Mouse (Mus musculus): ENCODE data around the gene Selenok. TPM values are rescaled to one million over a fixed set of nuclear protein-coding genes. Genes with fewer than 3 reads are reported as not detected.
A peak's percentile ranks its signal among the peaks of the same experiment; 100 is the strongest.

Gene Selenok
- polyA plus RNA-seq, 1 experiment from 2014 or later: 242 TPM

DNA sequence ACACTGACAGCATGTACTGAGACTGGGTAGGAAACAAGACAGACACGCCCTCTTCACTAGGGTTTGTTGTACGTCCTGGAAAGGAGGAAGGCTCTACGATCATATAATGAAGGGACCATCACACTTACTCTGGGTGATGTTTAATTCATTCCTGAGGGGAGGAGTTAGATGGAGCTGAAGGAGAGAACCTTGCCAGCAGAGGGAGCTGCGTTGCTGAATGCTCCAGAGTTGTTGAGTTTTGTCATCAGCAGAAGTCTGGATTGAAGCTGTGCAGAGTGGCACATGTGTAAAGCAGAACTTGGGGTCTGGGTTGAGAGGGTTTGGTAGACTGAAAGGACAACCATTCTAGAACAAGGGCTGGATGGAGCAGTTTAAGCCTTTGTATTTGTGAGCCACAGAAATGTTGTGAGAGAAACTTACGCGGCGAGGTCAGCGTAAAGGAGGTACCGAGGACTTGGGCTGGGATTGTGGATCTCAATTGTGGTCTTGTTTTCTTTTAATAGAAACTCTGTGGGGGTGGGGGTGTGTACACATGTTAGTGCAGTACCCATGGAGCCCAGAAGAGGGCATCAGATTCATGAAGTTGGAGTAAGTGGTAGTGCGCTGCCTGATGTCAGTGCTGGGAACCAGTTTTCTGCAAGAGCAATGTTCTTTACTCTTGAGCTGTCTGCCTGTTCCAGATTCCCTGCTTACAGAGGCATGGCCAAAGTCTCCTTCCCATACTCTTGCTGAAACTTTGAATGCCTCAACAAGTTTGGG lies 12.5 kb downstream of the Selenok start:
- H3K9ac ChIP-seq (replicated peaks; ENCODE audit: low read length): no peak overlapping the region
- ATAC-seq (replicated peaks; ENCODE audit: insufficient number of reproducible peaks, low FRiP score, low TSS enrichment, low read depth) (no peak), DNase-seq (ENCODE audit: low spot score) (no peak)
- H3K4me1 ChIP-seq (ENCODE audit: control insufficient read depth, insufficient read depth, low read length): no peaks in the 10 kb centered on the region
- H3K27ac ChIP-seq (replicated peaks; ENCODE audit: low read depth, low read length): no peak overlapping the region
- H3K9me3 ChIP-seq (replicated peaks; ENCODE audit: control insufficient read depth, low read length): no peaks in the 10 kb centered on the region
- H3K4me3 ChIP-seq (ENCODE audit: low read depth, low read length): no peak overlapping the region
- H3K27me3 ChIP-seq (ENCODE audit: control insufficient read depth, insufficient read depth, low read length): no peaks in the 10 kb centered on the region
- WGBS: 95% methylated on average over 10 of the region's 10 CpGs
- no peak overlapping the region for H3K4me2 ChIP-seq (ENCODE audit: low read depth, low read length)
- H3K36me3 ChIP-seq (replicated peaks; ENCODE audit: control insufficient read depth, insufficient read depth, low read depth, low read length): peaks cover 9% of the 10 kb centered on the region

GRCm38 (mm10) chr14:29986096-29986495 lies 18.0 kb downstream of the Selenok start:
- Histone ChIP-seq H3K36me3 (replicated peaks; ENCODE audit: control insufficient read depth, insufficient read depth, low read depth, low read length) (peaks cover 21% of the 10 kb centered on the region), H3K9ac (replicated peaks; ENCODE audit: low read length) (no peak overlapping the region), H3K4me1 (ENCODE audit: control insufficient read depth, insufficient read depth, low read length) (no peaks in the 10 kb centered on the region), H3K4me2 (ENCODE audit: low read depth, low read length) (no peak overlapping the region), H3K9me3 (replicated peaks; ENCODE audit: control insufficient read depth, low read length) (no peaks in the 10 kb centered on the region), H3K27me3 (ENCODE audit: control insufficient read depth, insufficient read depth, low read length) (no peaks in the 10 kb centered on the region), H3K4me3 (ENCODE audit: low read depth, low read length) (no peak overlapping the region), H3K27ac (replicated peaks; ENCODE audit: low read depth, low read length) (no peak overlapping the region)
- ATAC-seq (replicated peaks; ENCODE audit: insufficient number of reproducible peaks, low FRiP score, low TSS enrichment, low read depth) (no peak), DNase-seq (ENCODE audit: low spot score) (no peak)
- WGBS: 91% methylated on average over 4 of the region's 4 CpGs

- no peaks in the 10 kb centered on the region for H3K4me1 ChIP-seq (ENCODE audit: control insufficient read depth, insufficient read depth, low read length)
- H3K9me3 ChIP-seq (replicated peaks; ENCODE audit: control insufficient read depth, low read length): no peaks in the 10 kb centered on the region
- H3K4me3 ChIP-seq (ENCODE audit: low read depth, low read length): no peak overlapping the region
- H3K27ac ChIP-seq (replicated peaks; ENCODE audit: low read depth, low read length): no peak overlapping the region
- WGBS: 95% methylated on average over 6 of the region's 6 CpGs
- DNase-seq (ENCODE audit: low spot score) (no peak), ATAC-seq (replicated peaks; ENCODE audit: insufficient number of reproducible peaks, low FRiP score, low TSS enrichment, low read depth) (no peak)
- H3K36me3 ChIP-seq (replicated peaks; ENCODE audit: control insufficient read depth, insufficient read depth, low read depth, low read length): peaks cover 21% of the 10 kb centered on the region
- H3K27me3 ChIP-seq (ENCODE audit: control insufficient read depth, insufficient read depth, low read length): no peaks in the 10 kb centered on the region
- H3K4me2 ChIP-seq (ENCODE audit: low read depth, low read length): no peak overlapping the region
- H3K9ac ChIP-seq (replicated peaks; ENCODE audit: low read length): no peak overlapping the region
Measured at GRCm38 (mm10) chr14:29987276-29987675, 19.2 kb downstream of the Selenok start.

- no peaks in the 10 kb centered on the region for H3K27me3 ChIP-seq (ENCODE audit: control insufficient read depth, insufficient read depth, low read length)
- H3K36me3 ChIP-seq (replicated peaks; ENCODE audit: control insufficient read depth, insufficient read depth, low read depth, low read length): peaks cover 21% of the 10 kb centered on the region
- H3K4me1 ChIP-seq (ENCODE audit: control insufficient read depth, insufficient read depth, low read length): no peaks in the 10 kb centered on the region
- no peak overlapping the region for H3K27ac ChIP-seq (replicated peaks; ENCODE audit: low read depth, low read length)
- no peak overlapping the region for H3K4me3 ChIP-seq (ENCODE audit: low read depth, low read length)
- no peak for DNase-seq (ENCODE audit: low spot score)
- ATAC-seq (replicated peaks; ENCODE audit: insufficient number of reproducible peaks, low FRiP score, low TSS enrichment, low read depth): no peak
- 95% methylated on average over 9 of the region's 9 CpGs for WGBS
- no peak overlapping the region for H3K4me2 ChIP-seq (ENCODE audit: low read depth, low read length)
- no peak overlapping the region for H3K9ac ChIP-seq (replicated peaks; ENCODE audit: low read length)
- H3K9me3 ChIP-seq (replicated peaks; ENCODE audit: control insufficient read depth, low read length): no peaks in the 10 kb centered on the region
Measured at GRCm38 (mm10) chr14:29987739-29988138, 19.6 kb downstream of the Selenok start.

GRCm38 (mm10) chr14:29988337-29988736 lies 20.2 kb downstream of the Selenok start:
- no peak for DNase-seq (ENCODE audit: low spot score)
- 95% methylated on average over 4 of the region's 4 CpGs for WGBS
- peaks cover 22% of the 10 kb centered on the region for H3K36me3 ChIP-seq (replicated peaks; ENCODE audit: control insufficient read depth, insufficient read depth, low read depth, low read length)

DNA sequence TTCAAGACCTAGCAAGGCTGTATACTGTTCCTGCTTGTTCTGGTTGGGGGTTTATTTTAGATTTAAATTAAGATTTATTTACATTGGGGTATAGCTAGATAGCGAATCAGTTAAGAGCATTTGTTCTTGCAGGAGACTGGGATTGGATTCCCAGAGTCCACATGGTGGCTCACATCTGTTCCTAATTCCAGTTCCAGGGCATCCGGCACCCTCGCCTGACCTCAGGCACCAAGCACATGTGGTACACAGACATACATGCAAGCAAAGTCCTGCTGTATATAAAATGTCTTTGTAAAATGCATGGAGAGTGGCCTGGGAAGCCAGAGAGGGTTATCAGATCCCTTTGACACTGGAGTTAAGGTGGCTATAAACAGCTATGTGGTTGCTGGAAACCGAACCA lies 26.9 kb downstream of the Selenok start:
- Histone ChIP-seq H3K4me2 (ENCODE audit: low read depth, low read length) (no peak overlapping the region), H3K4me3 (ENCODE audit: low read depth, low read length) (no peak overlapping the region), H3K36me3 (replicated peaks; ENCODE audit: control insufficient read depth, insufficient read depth, low read depth, low read length) (peaks cover 18% of the 10 kb centered on the region), H3K27me3 (ENCODE audit: control insufficient read depth, insufficient read depth, low read length) (no peaks in the 10 kb centered on the region), H3K9ac (replicated peaks; ENCODE audit: low read length) (no peak overlapping the region), H3K27ac (replicated peaks; ENCODE audit: low read depth, low read length) (no peak overlapping the region), H3K4me1 (ENCODE audit: control insufficient read depth, insufficient read depth, low read length) (no peaks in the 10 kb centered on the region), H3K9me3 (replicated peaks; ENCODE audit: control insufficient read depth, low read length) (no peaks in the 10 kb centered on the region)
- ATAC-seq (replicated peaks; ENCODE audit: insufficient number of reproducible peaks, low FRiP score, low TSS enrichment, low read depth) (no peak), DNase-seq (ENCODE audit: low spot score) (peak; percentile 85)
- 39% methylated on average over 4 of the region's 4 CpGs for whole genome bisulfite sequencing

More at GRCm38 (mm10) chr14:29988337-29988736, 20.2 kb downstream of the Selenok start:
- Histone ChIP-seq H3K9me3 (replicated peaks; ENCODE audit: control insufficient read depth, low read length) (no peaks in the 10 kb centered on the region), H3K4me1 (ENCODE audit: control insufficient read depth, insufficient read depth, low read length) (no peaks in the 10 kb centered on the region), H3K4me2 (ENCODE audit: low read depth, low read length) (no peak overlapping the region), H3K9ac (replicated peaks; ENCODE audit: low read length) (no peak overlapping the region), H3K4me3 (ENCODE audit: low read depth, low read length) (no peak overlapping the region), H3K27ac (replicated peaks; ENCODE audit: low read depth, low read length) (no peak overlapping the region), H3K27me3 (ENCODE audit: control insufficient read depth, insufficient read depth, low read length) (no peaks in the 10 kb centered on the region)
- ATAC-seq (replicated peaks; ENCODE audit: insufficient number of reproducible peaks, low FRiP score, low TSS enrichment, low read depth): no peak

GRCm38 (mm10) chr14:29996000-29996751 lies 28.1 kb downstream of the Selenok start:
- Histone ChIP-seq H3K4me3 (ENCODE audit: low read depth, low read length) (no peak overlapping the region), H3K27me3 (ENCODE audit: control insufficient read depth, insufficient read depth, low read length) (no peaks in the 10 kb centered on the region), H3K27ac (replicated peaks; ENCODE audit: low read depth, low read length) (no peak overlapping the region), H3K9me3 (replicated peaks; ENCODE audit: control insufficient read depth, low read length) (no peaks in the 10 kb centered on the region), H3K9ac (replicated peaks; ENCODE audit: low read length) (no peak overlapping the region), H3K4me1 (ENCODE audit: control insufficient read depth, insufficient read depth, low read length) (no peaks in the 10 kb centered on the region), H3K4me2 (ENCODE audit: low read depth, low read length) (no peak overlapping the region), H3K36me3 (replicated peaks; ENCODE audit: control insufficient read depth, insufficient read depth, low read depth, low read length) (peaks cover 12% of the 10 kb centered on the region)
- WGBS: 91% methylated on average over 11 of the region's 11 CpGs
- ATAC-seq (replicated peaks; ENCODE audit: insufficient number of reproducible peaks, low FRiP score, low TSS enrichment, low read depth) (no peak), DNase-seq (ENCODE audit: low spot score) (no peak)

GRCm38 (mm10) chr14:29997345-29997744 lies 29.2 kb downstream of the Selenok start:
- Histone ChIP-seq H3K9ac (replicated peaks; ENCODE audit: low read length) (no peak overlapping the region), H3K36me3 (replicated peaks; ENCODE audit: control insufficient read depth, insufficient read depth, low read depth, low read length) (peaks cover 12% of the 10 kb centered on the region), H3K4me1 (ENCODE audit: control insufficient read depth, insufficient read depth, low read length) (no peaks in the 10 kb centered on the region), H3K4me2 (ENCODE audit: low read depth, low read length) (no peak overlapping the region), H3K27me3 (ENCODE audit: control insufficient read depth, insufficient read depth, low read length) (no peaks in the 10 kb centered on the region), H3K27ac (replicated peaks; ENCODE audit: low read depth, low read length) (no peak overlapping the region), H3K4me3 (ENCODE audit: low read depth, low read length) (no peak overlapping the region), H3K9me3 (replicated peaks; ENCODE audit: control insufficient read depth, low read length) (no peaks in the 10 kb centered on the region)
- DNase-seq (ENCODE audit: low spot score): no peak
- no peak for ATAC-seq (replicated peaks; ENCODE audit: insufficient number of reproducible peaks, low FRiP score, low TSS enrichment, low read depth)

Data from embryonic facial prominence, embryonic 11.5 days (tissue).